Mouse (Mus musculus) bone marrow, adult 2 months (tissue): Measurements from ENCODE around the gene Wdr60.
"Not testable (repeated sequence)": the region's sequence is repeated elsewhere in the genome, so short reads cannot be mapped to it uniquely, and the experiment has no call there.

Experiments used
- CTCF ChIP-seq: fragments of 200-500 bp; IDR thresholded peaks from 2 replicates; pipeline ENCODE4 v1.5.1; 2011; ENCODE audit warnings: low read length, control low read depth; ENCODE audit not compliant: control insufficient read depth, insufficient read depth
- POLR2A ChIP-seq: fragments of 200-500 bp; IDR thresholded peaks from 2 replicates; pipeline ENCODE4 v1.6.1; 2011; ENCODE audit warnings: low read depth, mild to moderate bottlenecking, control low read depth, low read length, borderline replicate concordance; ENCODE audit not compliant: control insufficient read depth

GRCm38 (mm10) chr12:116275086-116275485 is 12.3 kb upstream of the Wdr60 start, which contains the start of gene Gm11027:
- TF ChIP-seq POLR2A, CTCF: not testable (repeated sequence)
